Mouse (Mus musculus) spleen, postnatal 14 days (tissue): ENCODE results near the gene Atp6v0e2.

Experiments
- DNase-seq, 2 experiments: peaks; one replicate each; pipeline ENCODE4 v3.0.0; 2021 to 2022; ENCODE audit warnings: low spot score in 2 of 2

The Atp6v0e2 gene

DNA sequence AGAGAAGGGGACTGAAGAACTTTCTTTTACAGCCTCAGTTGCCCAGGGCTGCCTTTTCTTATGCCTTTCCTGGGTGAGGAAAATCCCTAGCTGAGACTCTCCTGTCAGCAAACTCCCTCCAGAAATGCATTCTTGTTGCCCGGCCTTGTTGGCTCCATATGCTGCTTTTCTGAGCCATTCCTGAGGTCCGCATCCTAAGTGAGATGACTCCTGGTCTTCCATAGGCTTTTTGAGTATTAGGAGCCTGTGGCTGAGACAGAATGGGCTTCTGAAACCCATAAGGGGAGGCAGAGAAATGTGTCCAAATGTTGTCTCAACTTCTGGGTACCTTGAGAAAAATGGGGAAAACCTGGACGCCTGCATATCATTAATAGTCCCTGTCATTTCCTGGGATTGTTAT, 36.6 kb downstream of the Atp6v0e2 start:
- DNase-seq: no peak

GRCm38 (mm10) chr6:48578736-48579135, 41.3 kb downstream of the Atp6v0e2 start:
- DNase-seq: no peak

GRCm38 (mm10) chr6:48579215-48579648, 41.8 kb downstream of the Atp6v0e2 start:
- DNase-seq: no peak

DNA sequence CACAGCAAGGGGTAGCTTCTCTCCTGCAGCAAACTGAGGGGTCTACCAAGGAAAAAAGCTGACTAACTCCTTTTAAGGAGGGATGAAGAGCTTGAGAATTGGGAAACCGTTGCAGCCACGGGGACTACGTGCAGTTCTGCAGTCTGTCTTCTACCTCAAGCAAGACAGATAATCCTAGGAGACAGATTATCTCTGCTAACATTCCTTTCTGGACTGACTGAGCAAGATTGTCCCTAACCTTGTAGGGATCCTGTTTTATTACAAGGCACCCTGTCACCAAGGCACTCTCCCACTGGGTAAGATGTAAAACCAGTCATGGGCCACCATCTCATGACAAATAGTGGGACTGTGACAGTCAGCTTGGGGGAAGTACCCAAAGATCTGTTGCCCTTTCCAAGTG, 43.8 kb downstream of the Atp6v0e2 start:
- DNase-seq: no peak

DNA sequence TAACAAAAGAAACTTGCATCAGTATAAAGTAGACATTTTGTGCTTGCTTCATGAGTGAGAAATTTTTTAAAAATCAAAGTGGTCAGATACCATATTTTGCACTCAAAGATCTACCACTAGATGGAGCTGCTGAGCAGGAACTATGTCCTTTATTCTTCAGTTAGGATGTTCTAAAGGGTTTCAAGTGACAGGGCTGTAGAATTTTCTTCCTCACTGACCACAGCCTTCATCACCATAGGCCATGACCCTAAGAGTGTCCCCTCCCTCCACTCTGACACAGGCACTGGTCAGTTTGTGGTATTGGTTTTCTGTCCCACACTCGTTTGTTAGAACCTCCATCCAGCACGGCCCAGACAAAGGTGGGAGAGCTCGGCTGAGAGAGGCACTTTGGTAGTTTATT, 44.6 kb downstream of the Atp6v0e2 start:
- DNase-seq: no peak

GRCm38 (mm10) chr6:48589194-48589750, 51.9 kb downstream of the Atp6v0e2 start, which contains the start of gene Gm45021:
TSS of gene Gm45021 (plus strand) at chr6:48589610.
- DNase-seq: no peak
